ENCODE assay signal across 8 mouse cellular contexts in genomic region chr9:78587914-78588313, GRCm38 (mm10). TPM values are rescaled to one million over a fixed set of nuclear protein-coding genes. Genes with fewer than 3 reads are reported as not detected.
DNase-seq lines count a peak whose midpoint lies in the region; ATAC-seq lines count a peak whose summit lies in the region.

Gene Slc17a5 (minus strand): TSS chr9:78588041.

- no peaks in the 10 kb centered on the region for H3K27me3 ChIP-seq in heart, embryonic 10.5 days (ENCODE audit: insufficient read depth, poor library complexity, severe bottlenecking)
- no peaks in the 10 kb centered on the region for H3K27me3 ChIP-seq in kidney, embryonic 15.5 days

- WGBS in heart, embryonic 10.5 days: under 1% methylated on average over 27 of the region's 27 CpGs
- WGBS in kidney, embryonic 15.5 days: 0% methylated on average over 27 of the region's 27 CpGs

- peak within 1 kb of the TSS; percentile 96 for H3K4me3 ChIP-seq in heart, embryonic 10.5 days
- peak within 1 kb of the TSS; percentile 72 for H3K4me3 ChIP-seq in kidney, embryonic 15.5 days (replicated peaks)

- peaks cover 9% of the 10 kb centered on the region; the same call in 1 of the 2 replicates for H3K4me1 ChIP-seq in heart, embryonic 10.5 days
- H3K4me1 ChIP-seq in kidney, embryonic 15.5 days: peaks cover 7% of the 10 kb centered on the region; the same call in 1 of the 2 replicates

- no peaks in the 10 kb centered on the region for H3K36me3 ChIP-seq in heart, embryonic 10.5 days
- H3K36me3 ChIP-seq in kidney, embryonic 15.5 days: 0 out of 2 replicates have a peak, but pooled peaks cover 7% of the 10 kb centered on the region

- H3K27ac ChIP-seq in heart, embryonic 10.5 days: peak within 1 kb of the TSS; percentile 91
- H3K27ac ChIP-seq in kidney, embryonic 15.5 days: peak within 1 kb of the TSS; percentile 81

- H3K4me2 ChIP-seq in kidney, embryonic 15.5 days: peak within 1 kb of the TSS; percentile 76

- ATAC-seq in erythroblast, adult 5-6 weeks (replicated peaks; ENCODE audit: low FRiP score, poor library complexity, severe bottlenecking): peak; percentile 98
- ATAC-seq in kidney, embryonic 15.5 days (replicated peaks; ENCODE audit: low FRiP score): peak; percentile 98
- ATAC-seq in monocyte, adult 5-6 weeks (replicated peaks; ENCODE audit: insufficient number of reproducible peaks, low FRiP score, low TSS enrichment, poor library complexity, severe bottlenecking): peak; percentile 95

- peak within 1 kb of the TSS; percentile 59 for H3K9ac ChIP-seq in kidney, embryonic 15.5 days

- peak; percentile 98 for DNase-seq in B cell, adult 2 months
- DNase-seq in brain, adult 2 months (ENCODE audit: low read depth, low spot score): peak; percentile 97
- DNase-seq in heart, embryonic 10.5 days (ENCODE audit: low spot score): peak; percentile 98
- peak; percentile 98 for DNase-seq in liver
- peak; percentile 94 to 97 for DNase-seq in spleen, postnatal 4 days (ENCODE audit: low spot score in 2 of 2)

- no peaks in the 10 kb centered on the region for H3K9me3 ChIP-seq in heart, embryonic 10.5 days
- no peaks in the 10 kb centered on the region for H3K9me3 ChIP-seq in kidney, embryonic 15.5 days (replicated peaks)

RNA-seq across cellular contexts. Expression of gene Slc17a5, which starts in this region (rescaled TPM):
- total RNA-seq in erythroblast, adult 5-6 weeks (2015; ENCODE audit: low replicate concordance): 3.6 and 6.5 TPM in 2 replicates
- total RNA-seq in erythroblast, adult 5-6 weeks (2017; ENCODE audit: low replicate concordance): 1.4 TPM in 2 replicates
- 6.0 and 7.0 TPM in 2 replicates for polyA plus RNA-seq in heart, embryonic 10.5 days (2016; fragmentation: Nextera tagmentation; extraction: Ambion mirVana)
- 17.8 and 18.0 TPM in 2 replicates for polyA plus RNA-seq in kidney, embryonic 15.5 days (2015; fragmentation: Nextera tagmentation; extraction: Ambion mirVana)
- total RNA-seq in monocyte, adult 5-6 weeks (2017): 9.0 to 13.2 TPM (median 9.8 TPM) in 3 replicates

Comparison
In these comparisons a context has a peak if more than half of its experiments do, and no peak if none do; other contexts are left out.
1. Peak in every context shown above with its lines: DNase-seq, ATAC-seq, H3K4me3 ChIP-seq and H3K27ac ChIP-seq.